Comparison of ENCODE assay signal across 26 mouse cellular contexts in the genomic region with DNA sequence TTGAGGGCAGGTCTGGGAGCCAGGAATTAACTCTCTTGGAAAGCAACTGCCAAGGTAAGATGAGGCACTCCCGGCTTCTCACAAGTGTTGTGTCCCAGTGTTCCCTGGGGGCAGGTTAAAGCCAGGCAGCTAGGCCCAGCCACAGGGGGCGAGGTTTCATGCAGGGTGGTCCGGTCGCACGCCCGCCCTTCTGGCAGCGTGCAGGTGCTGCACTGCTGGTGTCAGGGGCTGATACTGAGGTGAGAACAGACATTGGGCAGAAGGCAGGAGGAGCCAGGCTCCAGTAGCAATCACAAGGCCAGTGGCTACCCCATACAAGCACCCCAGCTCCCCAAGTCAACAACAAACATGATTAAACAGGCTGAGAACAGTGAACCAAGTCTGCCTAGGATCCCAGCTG.
DNase-seq lines count a peak whose midpoint lies in the region; ATAC-seq and TF ChIP-seq lines count a peak whose summit lies in the region.
"Had no signal": no experiment of that assay in that cellular context is flagged by ENCODE, and none has a peak within 500 bp of the region (broad histone marks: within the 10 kb centered on the region; RNA-seq: fewer than 3 reads in every experiment).

No protein-coding gene starts in this region.

- peak; percentile 83 for DNase-seq in heart, embryonic 10.5 days (ENCODE audit: low spot score)
- no peak for DNase-seq in heart, postnatal 36 days
- DNase-seq in heart, postnatal 0 days (ENCODE audit: low spot score) = peak; percentile 11
- no peak for DNase-seq in heart, postnatal 4 days
- peak; percentile 38 for DNase-seq in ZHBTc4 (ENCODE audit: low read depth, low spot score)
- DNase-seq in layer of hippocampus, adult 8-10 months (ENCODE audit: low spot score in 2 of 2) = no peak
- DNase-seq in frontal cortex, postnatal 25 days (ENCODE audit: low spot score in 2 of 2) = no peak
- DNase-seq: adrenal gland, adult 8-10 months; adrenal gland, postnatal 25 days; cerebellum, adult 11-12 months; cerebellum, adult 8-10 months; cerebellum, postnatal 10 days; cerebellum, postnatal 36 days; embryo, embryonic 11 days; forebrain, postnatal 0 days; gastrocnemius, postnatal 25 days; heart, adult 18-20 months; kidney, adult 2 months had no signal

- TF ChIP-seq CTCF in heart, postnatal 0 days (IDR thresholded peaks at IDR 0.05; ENCODE audit: low read depth) = no peak
- no peak for TF ChIP-seq CTCF in E14TG2a.4 (conservative IDR thresholded peaks at IDR 0.05; ENCODE audit: low read length)

- TF ChIP-seq EP300 in heart, postnatal 0 days (IDR thresholded peaks at IDR 0.05; ENCODE audit: low read depth) = no peak

- intact Hi-C loops in heart, postnatal 36 days (cut with DNase I) = no loop called here

- H3K4me1 ChIP-seq in heart, embryonic 10.5 days = peaks cover 26% of the 10 kb centered on the region
- H3K4me1 ChIP-seq in heart, postnatal 0 days (ENCODE audit: control insufficient read depth, insufficient read depth) = no peaks in the 10 kb centered on the region
- peaks cover 45% of the 10 kb centered on the region for H3K4me1 ChIP-seq in E14TG2a.4 (replicated peaks; ENCODE audit: low read depth, low read length)

- H3K27me3 ChIP-seq in heart, embryonic 10.5 days (ENCODE audit: insufficient read depth, poor library complexity, severe bottlenecking) = peaks cover 10% of the 10 kb centered on the region
- no peaks in the 10 kb centered on the region for H3K27me3 ChIP-seq in heart, postnatal 0 days (ENCODE audit: control insufficient read depth, insufficient read depth, low read length)
- H3K27me3 ChIP-seq in E14TG2a.4 (ENCODE audit: insufficient read depth, low read length) = 0 out of 2 replicates have a peak, but pooled peaks cover 4% of the 10 kb centered on the region
- H3K27me3 ChIP-seq: CH12.LX; embryonic facial prominence, embryonic 15.5 days had no signal

- H3K9me3 ChIP-seq in heart, embryonic 10.5 days = no peaks in the 10 kb centered on the region
- H3K9me3 ChIP-seq in heart, postnatal 0 days (replicated peaks; ENCODE audit: control insufficient read depth, low read length) = no peaks in the 10 kb centered on the region
- no peaks in the 10 kb centered on the region for H3K9me3 ChIP-seq in E14TG2a.4 (ENCODE audit: low read length)
- H3K9me3 ChIP-seq: embryonic facial prominence, embryonic 12.5 days; embryonic facial prominence, embryonic 15.5 days; hindbrain, embryonic 12.5 days; hindbrain, embryonic 15.5 days had no signal

- peak; percentile 43 for ATAC-seq in heart, postnatal 0 days (ENCODE audit: insufficient read depth, low read depth)
- ATAC-seq: activated CD4-positive, CD25-positive, alpha-beta regulatory T cell, adult 4 months; forebrain, embryonic 14.5 days; forebrain, postnatal 0 days had no signal

- WGBS in heart, embryonic 10.5 days = 14% methylated on average over 7 of the region's 7 CpGs
- 41% methylated on average over 7 of the region's 7 CpGs for WGBS in heart, postnatal 0 days

- no peak overlapping the region for H3K4me2 ChIP-seq in heart, postnatal 0 days (ENCODE audit: low read depth, low read length)
- H3K4me2 ChIP-seq: embryonic facial prominence, embryonic 12.5 days; embryonic facial prominence, embryonic 15.5 days; hindbrain, embryonic 12.5 days; hindbrain, embryonic 15.5 days had no signal

- no peak overlapping the region for H3K4me3 ChIP-seq in heart, embryonic 10.5 days
- no peak overlapping the region for H3K4me3 ChIP-seq in heart, postnatal 0 days (ENCODE audit: low read depth, low read length)
- H3K4me3 ChIP-seq in E14TG2a.4 (replicated peaks; ENCODE audit: low read length) = 0 out of 2 replicates have a peak overlapping the region, but pooled peaks have one; percentile 23
- H3K4me3 ChIP-seq: embryonic facial prominence, embryonic 12.5 days; embryonic facial prominence, embryonic 15.5 days; hindbrain, embryonic 12.5 days; hindbrain, embryonic 15.5 days had no signal

- H3K9ac ChIP-seq in heart, postnatal 0 days (replicated peaks; ENCODE audit: low read depth, low read length) = no peak overlapping the region
- H3K9ac ChIP-seq: embryonic facial prominence, embryonic 12.5 days; embryonic facial prominence, embryonic 15.5 days; forebrain, postnatal 0 days; hindbrain, embryonic 12.5 days; hindbrain, embryonic 15.5 days had no signal

- peak overlapping the region; percentile 32; the same call in 1 of the 2 replicates for H3K27ac ChIP-seq in heart, embryonic 10.5 days
- no peak overlapping the region for H3K27ac ChIP-seq in heart, postnatal 0 days (ENCODE audit: low read depth)
- H3K27ac ChIP-seq: embryonic facial prominence, embryonic 12.5 days; embryonic facial prominence, embryonic 15.5 days; hindbrain, embryonic 12.5 days; hindbrain, embryonic 15.5 days had no signal

- H3K36me3 ChIP-seq in heart, embryonic 10.5 days = no peaks in the 10 kb centered on the region
- H3K36me3 ChIP-seq in heart, postnatal 0 days (replicated peaks; ENCODE audit: control insufficient read depth, insufficient read depth, low read length) = no peaks in the 10 kb centered on the region
- no peaks in the 10 kb centered on the region for H3K36me3 ChIP-seq in E14TG2a.4 (ENCODE audit: insufficient read depth, low read length)
- H3K36me3 ChIP-seq: embryonic facial prominence, embryonic 12.5 days; embryonic facial prominence, embryonic 15.5 days; hindbrain, embryonic 12.5 days; hindbrain, embryonic 15.5 days had no signal

Comparison
In these comparisons a context has a peak if more than half of its experiments do, and no peak if none do; other contexts are left out.
1. DNase-seq: peak in heart, embryonic 10.5 days (single experiment), heart, postnatal 0 days (single experiment) and ZHBTc4 (single experiment); none in heart, postnatal 36 days (0 of 2), heart, postnatal 4 days (single experiment), layer of hippocampus, adult 8-10 months (0 of 2) and frontal cortex, postnatal 25 days (0 of 2).